Comparison of ENCODE assay signal across 8 mouse cellular contexts in the genomic region with DNA sequence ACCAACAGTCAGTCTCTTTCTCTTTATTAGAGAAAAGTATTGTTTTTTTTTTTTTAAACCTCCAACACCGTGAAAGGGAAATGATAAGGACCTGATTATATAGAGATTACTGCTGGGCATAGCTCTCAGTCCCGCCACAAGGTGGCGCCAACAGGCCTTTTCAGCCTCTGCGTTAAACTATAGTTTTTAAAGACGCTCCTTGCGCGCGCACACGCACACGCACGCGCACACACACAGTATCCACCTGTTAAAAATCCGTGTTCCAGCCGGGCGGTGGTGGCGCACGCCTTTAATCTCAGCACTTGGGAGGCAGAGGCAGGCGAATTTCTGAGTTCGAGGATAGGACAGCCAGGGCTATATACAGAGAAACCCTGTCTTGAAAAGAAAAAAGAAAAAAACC. TPM values are rescaled to one million over a fixed set of nuclear protein-coding genes. Genes with fewer than 3 reads are reported as not detected.
A peak's percentile ranks its signal among the peaks of the same experiment; 100 is the strongest.
DNase-seq lines count a peak whose midpoint lies in the region; ATAC-seq and TF ChIP-seq lines count a peak whose summit lies in the region.

No protein-coding gene starts in this region.

- 10% methylated on average over 19 of the region's 19 CpGs for WGBS in forebrain, embryonic 15.5 days
- 14% methylated on average over 19 of the region's 19 CpGs for WGBS in neural tube, embryonic 15.5 days

- H3K9ac ChIP-seq in ES-E14 (ENCODE audit: insufficient read depth, low read depth, low read length, poor library complexity, severe bottlenecking): no peak overlapping the region
- H3K9ac ChIP-seq in forebrain, embryonic 15.5 days (replicated peaks): no peak overlapping the region
- no peak overlapping the region for H3K9ac ChIP-seq in neural tube, embryonic 15.5 days (replicated peaks)

- no peaks in the 10 kb centered on the region for H3K36me3 ChIP-seq in ES-E14 (ENCODE audit: control insufficient read depth, insufficient read depth, low read length, poor library complexity, severe bottlenecking)
- no peaks in the 10 kb centered on the region for H3K36me3 ChIP-seq in forebrain, embryonic 15.5 days
- H3K36me3 ChIP-seq in neural tube, embryonic 15.5 days: no peaks in the 10 kb centered on the region

- no peak overlapping the region for H3K27ac ChIP-seq in ES-E14 (ENCODE audit: insufficient read depth, low read depth, low read length, poor library complexity, severe bottlenecking)
- H3K27ac ChIP-seq in forebrain, embryonic 15.5 days (replicated peaks): no peak overlapping the region
- no peak overlapping the region for H3K27ac ChIP-seq in neural tube, embryonic 15.5 days (replicated peaks)

- H3K27me3 ChIP-seq in forebrain, embryonic 15.5 days: no peaks in the 10 kb centered on the region
- H3K27me3 ChIP-seq in neural tube, embryonic 15.5 days (replicated peaks): no peaks in the 10 kb centered on the region

- intact Hi-C loops in heart, postnatal 25 days (cut with DNase I): loop anchor here (1.0 to 5.0 kb wide), 2 partner anchors 145 to 236 kb away; no protein-coding TSS in a partner anchor

- H3K4me1 ChIP-seq in ES-E14 (ENCODE audit: control insufficient read depth in 2 of 2, insufficient read depth in 2 of 2, low read length in 2 of 2, poor library complexity in 1 of 2): peaks cover 4 to 8% of the 10 kb centered on the region in 2 experiments; a peak in 3 of 4 replicates
- H3K4me1 ChIP-seq in forebrain, embryonic 15.5 days: no peaks in the 10 kb centered on the region
- H3K4me1 ChIP-seq in neural tube, embryonic 15.5 days: peaks cover 3% of the 10 kb centered on the region; the same call in 1 of the 2 replicates

- in situ Hi-C loops in ES-E14 (cut with MboI; ENCODE audit: low sequenced_read_pairs in 2 of 2, unreplicated experiment in 2 of 2): loop anchor here in 1 of 2 experiments (5.0 to 10.0 kb wide), 2 partner anchors 136 to 234 kb away; no protein-coding TSS in a partner anchor

- DNase-seq in ES-E14 (ENCODE audit: low read depth, low spot score): no peak
- peak; percentile 63 for DNase-seq in cerebellum, adult 11-12 months
- DNase-seq in heart, postnatal 25 days (ENCODE audit: low spot score): peak; percentile 29
- DNase-seq in layer of hippocampus, adult 11-12 months (ENCODE audit: low spot score): peak; percentile 79
- peak; percentile 82 to 84 for DNase-seq in lung, adult 18-20 months
- peak; percentile 90 for DNase-seq in testis, postnatal 10 days (ENCODE audit: low spot score)

- ATAC-seq in forebrain, embryonic 15.5 days (replicated peaks): peak; percentile 86
- peak; percentile 57; the same call in 1 of the 2 replicates for ATAC-seq in neural tube, embryonic 15.5 days (ENCODE audit: low FRiP score)

- no peak overlapping the region for H3K4me3 ChIP-seq in ES-E14 (ENCODE audit: insufficient read depth in 1 of 2, low read depth in 1 of 2, low read length in 2 of 2, poor library complexity in 1 of 2, severe bottlenecking in 1 of 2)
- H3K4me3 ChIP-seq in forebrain, embryonic 15.5 days: no peak overlapping the region
- H3K4me3 ChIP-seq in neural tube, embryonic 15.5 days (replicated peaks): peak overlapping the region; percentile 25; the same call in 1 of the 2 replicates

- no peaks in the 10 kb centered on the region for H3K9me3 ChIP-seq in ES-E14 (ENCODE audit: control insufficient read depth, insufficient read depth, low read depth, low read length)
- H3K9me3 ChIP-seq in forebrain, embryonic 15.5 days: no peaks in the 10 kb centered on the region
- no peaks in the 10 kb centered on the region for H3K9me3 ChIP-seq in neural tube, embryonic 15.5 days (replicated peaks)

- no peak overlapping the region; the same call in 1 of the 2 replicates for H3K4me2 ChIP-seq in forebrain, embryonic 15.5 days (replicated peaks)
- peak overlapping the region; percentile 49 for H3K4me2 ChIP-seq in neural tube, embryonic 15.5 days

TF ChIP-seq in ES-E14, 5 proteins besides CTCF, POLR2A, EP300 and RAD21:
- TF ChIP-seq ZC3H11A (IDR thresholded peaks at IDR 0.05; ENCODE audit: borderline replicate concordance, low read depth, low read length): peak; percentile 82; the same call in 1 of the 2 replicates
- no peak for TF ChIP-seq MAFK (IDR thresholded peaks at IDR 0.05; ENCODE audit: insufficient read depth, low read depth, low read length)
- TF ChIP-seq HCFC1 (IDR thresholded peaks at IDR 0.05; ENCODE audit: borderline replicate concordance, insufficient read depth, low read length): no peak
- no peak for TF ChIP-seq CHD2 (IDR thresholded peaks at IDR 0.05; ENCODE audit: low read depth, low read length)
- no peak; the same call in 1 of the 2 replicates for TF ChIP-seq ZNF384 (IDR thresholded peaks at IDR 0.05; ENCODE audit: low read depth, low read length)

RNA-seq across cellular contexts. Expression of a gene that starts 31.1 kb away (rescaled TPM):
- total RNA-seq in ES-E14 (2012; rRNA removed): 33.5 and 36.4 TPM in 2 replicates
- 2.8 and 2.9 TPM in 2 replicates for polyA plus RNA-seq in forebrain, embryonic 15.5 days (2015; fragmentation: Nextera tagmentation; extraction: Ambion mirVana)
- total RNA-seq in heart, postnatal 25 days (2021): 1 to 10 TPM; 3.0 to 3.2 TPM
- 2.9 and 3.3 TPM in 2 replicates for polyA plus RNA-seq in neural tube, embryonic 15.5 days (2015; fragmentation: Nextera tagmentation; extraction: Ambion mirVana)
